Mouse (Mus musculus) midbrain, embryonic 13.5 days (tissue): ENCODE data around the gene Babam1. TPM values are rescaled to one million over a fixed set of nuclear protein-coding genes. Genes with fewer than 3 reads are reported as not detected.

Source experiments
- ATAC-seq: fragments of 200-750 bp; cut with Nextera tagmentation; 2 replicates; pipeline ENCODE4 v1.8.0; 2017; ENCODE audit warnings: mild to moderate bottlenecking, moderate TSS enrichment, moderate library complexity
- H3K27ac ChIP-seq: fragments of 300-500 bp; sonication (generic); 2 replicates; pipeline ENCODE4 v1.5.1; 2015; ENCODE audit warnings: inconsistent platforms, mild to moderate bottlenecking, moderate library complexity
- H3K27me3 ChIP-seq: fragments of 300-500 bp; sonication (generic); 2 replicates; pipeline ENCODE4 v1.6.1; 2015; ENCODE audit warnings: mild to moderate bottlenecking, inconsistent platforms
- H3K36me3 ChIP-seq: fragments of 300-500 bp; sonication (generic); 2 replicates; pipeline ENCODE4 v1.6.1; 2015; ENCODE audit warnings: mild to moderate bottlenecking, inconsistent platforms
- H3K4me1 ChIP-seq: fragments of 300-500 bp; sonication (generic); replicated peaks from 2 replicates; pipeline ENCODE4 v1.6.1; 2015; ENCODE audit warnings: inconsistent platforms
- H3K4me2 ChIP-seq: fragments of 300-500 bp; sonication (generic); replicated peaks from 2 replicates; pipeline ENCODE4 v1.6.1; 2015; ENCODE audit warnings: moderate library complexity, mild to moderate bottlenecking, inconsistent platforms
- H3K4me3 ChIP-seq: fragments of 300-500 bp; sonication (generic); replicated peaks from 2 replicates; pipeline ENCODE4 v1.5.1; 2015; ENCODE audit warnings: mild to moderate bottlenecking, inconsistent platforms
- H3K9ac ChIP-seq: fragments of 300-500 bp; sonication (generic); replicated peaks from 2 replicates; pipeline ENCODE4 v1.6.1; 2015; ENCODE audit warnings: mild to moderate bottlenecking, inconsistent platforms
- H3K9me3 ChIP-seq: fragments of 300-500 bp; sonication (generic); 2 replicates; pipeline ENCODE4 v1.6.1; 2016; ENCODE audit warnings: mild to moderate bottlenecking, inconsistent platforms
- WGBS: fragments of 180-500 bp; shearing (Covaris S2); methylation state at CpG from one replicate; pipeline ENCODE4 v1.1.7; 2015; 5-methylcytosine and 5-hydroxymethylcytosine counted together
- polyA plus RNA-seq: library from polyadenylated mRNA; unstranded; fragments of >200 nt; fragmentation: Nextera tagmentation; extraction: Ambion mirVana; gene quantifications from 2 replicates; pipeline ENCODE4 v1.2.1, GENCODE M21; 2015

Gene Babam1
- 83.7 and 96.9 TPM in 2 replicates for polyA plus RNA-seq

DNA sequence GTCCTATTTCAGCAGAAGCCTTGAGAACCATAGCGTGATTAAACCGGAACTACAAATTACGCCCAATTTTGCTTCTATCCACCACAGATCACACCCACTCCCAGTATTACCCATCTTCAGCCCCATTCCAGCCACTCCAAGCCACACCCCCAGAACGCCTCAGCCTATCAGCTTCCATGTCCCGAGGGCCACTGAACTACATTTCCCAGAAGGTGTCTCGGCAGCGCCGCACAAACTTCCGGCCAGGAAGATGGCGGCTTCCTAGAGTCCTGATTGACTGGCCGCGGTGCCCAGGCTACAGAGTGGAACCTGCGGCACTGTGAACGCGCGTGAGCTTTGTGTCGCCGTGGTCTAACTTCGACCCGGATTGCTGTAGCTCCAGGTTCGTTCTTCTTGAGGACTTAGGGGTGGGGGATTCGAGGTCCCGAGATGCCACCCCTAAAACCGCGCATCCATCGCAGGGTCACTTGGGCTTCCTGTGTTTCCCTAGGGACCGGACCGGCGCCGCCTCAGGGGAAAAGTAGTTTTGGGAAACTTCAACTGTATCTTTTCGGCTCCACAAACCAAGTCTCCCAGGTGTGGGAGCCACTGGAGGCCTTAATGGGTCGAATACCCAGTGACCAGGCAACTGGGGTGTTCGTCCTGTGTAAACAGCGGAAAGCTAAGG is at the start of gene Babam1:
Babam1 (plus strand) TSS at position 223 of the 667 bp plus-strand sequence.
- Histone ChIP-seq H3K36me3 (peaks cover 17% of the 10 kb centered on the region), H3K27me3 (no peaks in the 10 kb centered on the region), H3K9ac (peak within 1 kb of the TSS; percentile 84), H3K27ac (peak within 1 kb of the TSS; percentile 56), H3K4me1 (peaks cover 14% of the 10 kb centered on the region), H3K9me3 (no peaks in the 10 kb centered on the region), H3K4me3 (peak within 1 kb of the TSS; percentile 86), H3K4me2 (peak within 1 kb of the TSS; percentile 95)
- WGBS: under 1% methylated on average over 34 of the region's 34 CpGs
- ATAC-seq: peak; percentile 98

GRCm38 (mm10) chr8:71351117-71351516 is 45.5 kb upstream of the Babam1 start:
- H3K4me1 ChIP-seq: no peaks in the 10 kb centered on the region
- H3K9ac ChIP-seq: 0 out of 2 replicates have a peak overlapping the region, but pooled peaks have one; percentile 3
- 83% methylated on average over 3 of the region's 3 CpGs for WGBS
- no peaks in the 10 kb centered on the region for H3K27me3 ChIP-seq
- no peak overlapping the region for H3K4me2 ChIP-seq
- H3K27ac ChIP-seq: no peak overlapping the region
- no peaks in the 10 kb centered on the region for H3K9me3 ChIP-seq
- peaks cover 97% of the 10 kb centered on the region for H3K36me3 ChIP-seq
- H3K4me3 ChIP-seq: no peak overlapping the region
- no peak for ATAC-seq

DNA sequence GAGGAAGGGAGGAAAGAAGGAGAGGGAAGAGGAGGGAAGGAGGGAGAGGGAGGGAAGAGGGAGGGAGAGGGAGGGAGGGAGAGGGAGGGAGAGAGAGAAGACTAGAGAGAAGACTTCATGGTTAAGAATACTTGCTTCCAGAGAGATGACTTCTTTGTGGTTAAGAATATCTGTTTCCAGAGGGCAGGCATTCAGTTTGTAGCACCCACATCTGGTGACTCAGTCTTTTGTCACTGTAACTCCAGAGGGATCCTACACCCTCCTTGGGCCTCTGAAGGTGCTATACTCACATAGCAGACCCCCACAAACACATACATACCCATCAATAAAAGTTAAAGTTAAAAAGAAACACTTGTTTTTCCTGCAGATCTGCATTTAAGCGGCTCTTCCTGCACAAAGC is 45.1 kb upstream of the Babam1 start:
- Histone ChIP-seq H3K27me3 (no peaks in the 10 kb centered on the region), H3K27ac (no peak overlapping the region), H3K4me3 (no peak overlapping the region), H3K4me2 (no peak overlapping the region), H3K4me1 (no peaks in the 10 kb centered on the region), H3K9ac (no peak overlapping the region), H3K36me3 (peaks cover 97% of the 10 kb centered on the region), H3K9me3 (no peaks in the 10 kb centered on the region)
- WGBS: 100% methylated on average over 1 of the region's 1 CpGs
- no peak for ATAC-seq

- Histone ChIP-seq H3K27me3 (no peaks in the 10 kb centered on the region), H3K9ac (no peak overlapping the region), H3K4me2 (no peak overlapping the region), H3K9me3 (no peaks in the 10 kb centered on the region), H3K27ac (no peak overlapping the region), H3K36me3 (peaks cover 80% of the 10 kb centered on the region), H3K4me1 (no peaks in the 10 kb centered on the region), H3K4me3 (no peak overlapping the region)
- no peak for ATAC-seq
- 89% methylated on average over 3 of the region's 3 CpGs for WGBS
Measured at GRCm38 (mm10) chr8:71358026-71358425, 38.6 kb upstream of the Babam1 start.

DNA sequence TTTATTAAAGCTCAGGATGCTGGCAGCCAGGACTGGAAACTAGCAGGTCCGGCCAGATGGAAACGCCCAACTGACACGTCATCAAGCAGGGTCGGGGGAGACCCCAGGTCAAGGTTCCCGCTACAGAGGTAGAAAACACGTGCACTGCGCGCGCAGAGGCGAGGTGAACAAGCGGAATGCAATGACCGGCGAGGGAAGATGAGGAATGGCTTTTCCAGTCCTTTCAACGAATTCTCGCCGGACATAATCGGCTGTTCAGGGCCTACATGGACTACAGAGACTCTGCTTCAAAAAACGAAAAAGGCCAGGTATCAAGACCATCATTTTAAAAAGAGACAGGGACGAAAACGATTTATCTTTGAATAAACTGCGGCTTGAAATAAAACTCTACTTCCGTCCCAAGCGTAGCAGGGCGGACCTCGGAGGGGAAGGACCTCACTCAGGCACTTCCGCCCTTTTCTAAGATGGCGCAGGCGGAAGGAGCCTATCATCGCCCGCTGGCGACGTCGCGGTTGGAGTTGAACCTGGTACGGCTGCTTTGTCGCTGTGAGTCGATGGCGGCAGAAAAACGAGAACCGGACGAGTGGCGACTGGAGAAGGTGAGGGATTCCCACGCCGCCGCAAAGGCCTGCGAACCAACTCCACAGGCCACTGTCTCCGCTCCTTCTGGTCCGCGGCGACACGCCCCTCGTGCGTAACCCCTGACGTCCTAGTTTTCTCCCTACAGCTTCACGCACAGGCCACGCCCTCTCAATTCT is 29.7 kb upstream of the Babam1 start, which contains the start of gene Use1:
Use1 (plus strand) TSS at position 78 of the 758 bp plus-strand sequence.
- peak within 1 kb of the TSS; percentile 65 for H3K9ac ChIP-seq
- peak within 1 kb of the TSS; percentile 64 for H3K4me3 ChIP-seq
- H3K36me3 ChIP-seq: peaks cover 9% of the 10 kb centered on the region
- H3K4me2 ChIP-seq: peak within 1 kb of the TSS; percentile 73
- no peaks in the 10 kb centered on the region for H3K27me3 ChIP-seq
- peak; percentile 79 for ATAC-seq
- WGBS: under 1% methylated on average over 56 of the region's 56 CpGs
- peak within 1 kb of the TSS; percentile 91 for H3K27ac ChIP-seq
- H3K9me3 ChIP-seq: no peaks in the 10 kb centered on the region
- H3K4me1 ChIP-seq: peaks cover 26% of the 10 kb centered on the region

- peaks cover 26% of the 10 kb centered on the region for H3K4me1 ChIP-seq
- peaks cover 9% of the 10 kb centered on the region for H3K36me3 ChIP-seq
- WGBS: 53% methylated on average over 17 of the region's 17 CpGs
- peak overlapping the region; percentile 65 for H3K9ac ChIP-seq
- H3K4me2 ChIP-seq: peak overlapping the region; percentile 73
- ATAC-seq: peak; percentile 8; the same call in 1 of the 2 replicates
- peak overlapping the region; percentile 91 for H3K27ac ChIP-seq
- no peaks in the 10 kb centered on the region for H3K27me3 ChIP-seq
- no peaks in the 10 kb centered on the region for H3K9me3 ChIP-seq
- peak overlapping the region; percentile 64 for H3K4me3 ChIP-seq
Measured at GRCm38 (mm10) chr8:71367529-71368176, 29.0 kb upstream of the Babam1 start.

DNA sequence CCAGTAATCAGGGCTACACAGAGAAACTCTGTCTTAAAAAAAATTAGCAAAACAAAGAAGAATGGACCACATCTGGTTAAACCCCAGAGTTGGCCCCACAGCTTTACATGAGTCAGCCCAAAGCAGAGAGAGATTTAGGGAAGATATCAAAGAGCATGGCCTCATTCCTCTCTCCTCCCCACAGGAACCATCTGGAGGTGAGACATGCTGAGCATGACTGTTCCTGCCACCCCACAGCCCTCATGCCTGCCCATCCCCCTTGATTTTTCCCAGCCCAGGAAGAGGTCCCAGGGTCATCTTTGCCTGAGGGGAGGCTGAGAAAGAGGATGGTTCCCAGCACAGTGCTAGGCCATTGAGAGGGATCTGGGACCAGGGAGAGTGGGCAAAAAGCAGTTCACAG is 28.3 kb upstream of the Babam1 start:
- no peak overlapping the region for H3K27ac ChIP-seq
- 0 out of 2 replicates have a peak overlapping the region, but pooled peaks have one; percentile 4 for H3K9ac ChIP-seq
- peaks cover 9% of the 10 kb centered on the region for H3K36me3 ChIP-seq
- ATAC-seq: no peak
- no peaks in the 10 kb centered on the region for H3K27me3 ChIP-seq
- no peak overlapping the region for H3K4me3 ChIP-seq
- H3K4me1 ChIP-seq: peaks cover 26% of the 10 kb centered on the region
- H3K4me2 ChIP-seq: peak overlapping the region; percentile 73
- H3K9me3 ChIP-seq: no peaks in the 10 kb centered on the region

- Histone ChIP-seq H3K4me1 (peaks cover 26% of the 10 kb centered on the region), H3K9ac (no peak overlapping the region), H3K27ac (no peak overlapping the region), H3K9me3 (no peaks in the 10 kb centered on the region), H3K27me3 (no peaks in the 10 kb centered on the region), H3K36me3 (peaks cover 17% of the 10 kb centered on the region), H3K4me2 (no peak overlapping the region), H3K4me3 (no peak overlapping the region)
- ATAC-seq: no peak
- 93% methylated on average over 10 of the region's 10 CpGs for WGBS
Measured at GRCm38 (mm10) chr8:71369040-71369718, 27.5 kb upstream of the Babam1 start.

DNA sequence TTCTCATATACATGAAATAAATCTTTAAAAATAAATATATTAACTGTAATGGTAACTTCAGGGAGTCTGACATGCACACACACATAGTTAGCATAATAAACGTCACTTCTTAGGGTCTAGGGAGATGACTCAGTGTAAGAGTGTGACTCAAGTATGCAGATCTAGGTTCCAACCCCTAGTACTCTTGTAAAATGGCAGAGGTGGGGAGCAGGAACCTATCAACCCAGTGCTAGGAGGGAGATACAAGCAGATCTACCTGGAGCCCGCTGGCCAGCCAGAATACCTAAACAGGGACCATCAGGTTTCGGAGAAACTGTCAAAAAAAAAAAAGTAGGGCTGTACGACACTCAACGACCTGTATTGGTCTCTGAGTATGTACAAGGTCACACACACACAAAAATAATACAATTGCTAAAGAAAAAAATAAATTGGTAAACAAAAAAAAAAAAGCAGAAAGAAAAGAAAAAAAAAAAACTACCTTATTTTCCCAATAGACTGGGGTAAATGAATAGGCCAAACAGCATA is 25.9 kb upstream of the Babam1 start:
- ATAC-seq: no peak
- no peaks in the 10 kb centered on the region for H3K9me3 ChIP-seq
- H3K27ac ChIP-seq: peak overlapping the region; percentile 81
- H3K36me3 ChIP-seq: peaks cover 29% of the 10 kb centered on the region
- H3K4me2 ChIP-seq: peak overlapping the region; percentile 54
- peaks cover 34% of the 10 kb centered on the region for H3K4me1 ChIP-seq
- H3K4me3 ChIP-seq: peak overlapping the region; percentile 72
- WGBS: 23% methylated on average over 5 of the region's 5 CpGs
- peak overlapping the region; percentile 65 for H3K9ac ChIP-seq
- no peaks in the 10 kb centered on the region for H3K27me3 ChIP-seq

DNA sequence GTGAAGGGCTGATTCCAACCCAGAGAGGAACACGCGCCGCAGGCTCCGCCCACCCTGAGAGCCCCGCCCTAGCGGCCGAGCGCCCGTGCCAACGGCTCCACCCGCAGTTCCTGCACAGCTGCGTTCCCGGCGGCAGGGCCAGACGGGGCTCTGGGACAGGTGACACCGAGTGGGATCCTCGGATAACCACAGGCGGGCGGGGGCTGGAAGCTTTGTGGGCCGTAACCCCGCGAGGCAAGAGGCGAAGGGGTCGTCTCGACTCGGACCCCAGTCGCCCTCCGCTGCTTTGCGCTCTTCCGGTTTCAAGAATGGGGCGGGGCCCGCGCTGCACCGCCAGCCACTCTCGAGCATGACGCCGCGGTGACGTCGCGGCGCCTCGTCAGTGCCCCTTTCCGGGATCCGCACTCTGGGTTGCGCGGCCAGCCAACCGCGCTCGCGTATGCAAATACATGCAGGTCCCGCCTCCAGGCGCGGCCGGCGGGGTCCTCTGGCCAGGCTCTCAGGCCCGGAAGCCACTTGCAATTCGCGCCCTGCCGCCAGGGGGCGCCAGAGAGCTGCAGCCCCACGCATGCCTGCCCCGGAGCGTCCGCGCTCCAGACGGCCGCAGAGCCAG is 25.3 kb upstream of the Babam1 start, which contains the start of gene Ocel1:
Ocel1 (plus strand) TSS at position 63 of the 613 bp plus-strand sequence.
- Histone ChIP-seq H3K9me3 (no peaks in the 10 kb centered on the region), H3K4me1 (peaks cover 34% of the 10 kb centered on the region), H3K36me3 (peaks cover 29% of the 10 kb centered on the region), H3K9ac (peak within 1 kb of the TSS; percentile 65), H3K4me3 (peak within 1 kb of the TSS; percentile 72), H3K27ac (peak within 1 kb of the TSS; percentile 81), H3K4me2 (peak within 1 kb of the TSS; percentile 54), H3K27me3 (no peaks in the 10 kb centered on the region)
- ATAC-seq: peak; percentile 86
- under 1% methylated on average over 68 of the region's 68 CpGs for WGBS

GRCm38 (mm10) chr8:71372427-71372826 is 24.2 kb upstream of the Babam1 start:
- Histone ChIP-seq H3K4me1 (peaks cover 39% of the 10 kb centered on the region), H3K4me3 (no peak overlapping the region), H3K4me2 (no peak overlapping the region), H3K9ac (no peak overlapping the region), H3K9me3 (no peaks in the 10 kb centered on the region), H3K27me3 (peaks cover 9% of the 10 kb centered on the region; the same call in 1 of the 2 replicates), H3K27ac (peak overlapping the region; percentile 39; the same call in 1 of the 2 replicates), H3K36me3 (peaks cover 30% of the 10 kb centered on the region)
- 85% methylated on average over 12 of the region's 12 CpGs for WGBS
- ATAC-seq: no peak
